Mouse (Mus musculus) stomach, postnatal 0 days (tissue): ENCODE data around the gene Aox3. TPM values are rescaled to one million over a fixed set of nuclear protein-coding genes. Genes with fewer than 3 reads are reported as not detected.

ENCODE experiments used
- ATAC-seq: fragments of 200-750 bp; cut with Nextera tagmentation; 2 replicates; pipeline ENCODE4 v1.8.0; 2017; ENCODE audit not compliant: low FRiP score, low TSS enrichment
- DNase-seq: peaks from one replicate; pipeline ENCODE4 v3.0.0-alpha.2; 2016; ENCODE audit warnings: low spot score
- H3K27ac ChIP-seq: fragments of 300-500 bp; sonication (generic); replicated peaks from 2 replicates; pipeline ENCODE4 v1.5.1; 2014; ENCODE audit warnings: mild to moderate bottlenecking, control low read depth
- H3K27me3 ChIP-seq: fragments of 300-500 bp; sonication (generic); 2 replicates; pipeline ENCODE4 v1.6.1; 2014; ENCODE audit warnings: low read length; ENCODE audit not compliant: control insufficient read depth, insufficient read depth
- H3K36me3 ChIP-seq: fragments of 300-500 bp; sonication (generic); 2 replicates; pipeline ENCODE4 v1.6.1; 2014; ENCODE audit warnings: low read length, mixed read lengths; ENCODE audit not compliant: control insufficient read depth, insufficient read depth
- H3K4me1 ChIP-seq: fragments of 300-500 bp; sonication (generic); replicated peaks from 2 replicates; pipeline ENCODE4 v1.6.1; 2014; ENCODE audit warnings: antibody characterized with exemption; ENCODE audit not compliant: control insufficient read depth, insufficient read depth
- H3K4me2 ChIP-seq: fragments of 300-500 bp; sonication (generic); replicated peaks from 2 replicates; pipeline ENCODE4 v1.6.1; 2014; ENCODE audit warnings: low read depth, mild to moderate bottlenecking, control low read depth, moderate library complexity
- H3K4me3 ChIP-seq: fragments of 300-500 bp; sonication (generic); 2 replicates; pipeline ENCODE4 v1.5.1; 2014; ENCODE audit warnings: low read depth, low read length, control low read depth
- H3K9ac ChIP-seq: fragments of 300-500 bp; sonication (generic); 2 replicates; pipeline ENCODE4 v1.6.1; 2014; ENCODE audit warnings: mild to moderate bottlenecking, low read length, control low read depth, mixed read lengths
- H3K9me3 ChIP-seq: fragments of 300-500 bp; sonication (generic); 2 replicates; pipeline ENCODE4 v1.6.1; 2016; ENCODE audit warnings: low read length; ENCODE audit not compliant: control insufficient read depth
- CTCF ChIP-seq: IDR thresholded peaks from 2 replicates; pipeline ENCODE4 v1.5.1; 2016; ENCODE audit warnings: antibody characterized with exemption, low read depth, mild to moderate bottlenecking, moderate library complexity
- EP300 ChIP-seq: optimal IDR thresholded peaks from 2 replicates; pipeline ENCODE3; 2016; ENCODE audit warnings: antibody characterized with exemption
- WGBS: fragments of 180-500 bp; shearing (Covaris S2); extraction: QIAGEN DNeasy Blood & Tissue Kit; methylation state at CpG from one replicate; pipeline ENCODE4 v1.1.7; 2014; 5-methylcytosine and 5-hydroxymethylcytosine counted together
- polyA plus RNA-seq: library from polyadenylated mRNA; unstranded; fragments of >200 nt; fragmentation: Nextera tagmentation; extraction: Ambion mirVana; gene quantifications from 2 replicates; pipeline ENCODE4 v1.2.1, GENCODE M21; 2015

Aox3 gene
- polyA plus RNA-seq, 1 experiment from 2014 or later: 0.62 TPM

GRCm38 (mm10) chr1:58107066-58107465, 5.9 kb upstream of the Aox3 start:
- DNase-seq: no peak

GRCm38 (mm10) chr1:58110241-58110640, 2.7 kb upstream of the Aox3 start:
- WGBS: 91% methylated on average over 5 of the region's 5 CpGs
- no peak overlapping the region for H3K27ac ChIP-seq
- H3K9ac ChIP-seq: no peak overlapping the region
- H3K4me2 ChIP-seq: no peak overlapping the region
- H3K27me3 ChIP-seq: no peaks in the 10 kb centered on the region
- no peak for DNase-seq
- no peaks in the 10 kb centered on the region for H3K4me1 ChIP-seq
- ATAC-seq: no peak
- no peak overlapping the region for H3K4me3 ChIP-seq
- no peaks in the 10 kb centered on the region for H3K36me3 ChIP-seq
- no peak for TF ChIP-seq EP300
- no peak for TF ChIP-seq CTCF
- H3K9me3 ChIP-seq: no peaks in the 10 kb centered on the region

More at GRCm38 (mm10) chr1:58107066-58107465, 5.9 kb upstream of the Aox3 start:
- H3K4me1 ChIP-seq: no peaks in the 10 kb centered on the region
- TF ChIP-seq CTCF: no peak
- TF ChIP-seq EP300: no peak
- no peak overlapping the region for H3K9ac ChIP-seq
- H3K27me3 ChIP-seq: no peaks in the 10 kb centered on the region
- no peak overlapping the region for H3K27ac ChIP-seq
- WGBS: 78% methylated on average over 2 of the region's 2 CpGs
- H3K36me3 ChIP-seq: no peaks in the 10 kb centered on the region
- H3K4me2 ChIP-seq: no peak overlapping the region
- no peaks in the 10 kb centered on the region for H3K9me3 ChIP-seq
- no peak for ATAC-seq
- no peak overlapping the region for H3K4me3 ChIP-seq

- 72% methylated on average over 4 of the region's 4 CpGs for WGBS
- ATAC-seq: no peak
- no peak for DNase-seq
- H3K27me3 ChIP-seq: no peaks in the 10 kb centered on the region
- no peaks in the 10 kb centered on the region for H3K4me1 ChIP-seq
- TF ChIP-seq EP300: no peak
- no peak for TF ChIP-seq CTCF
- no peaks in the 10 kb centered on the region for H3K9me3 ChIP-seq
- no peak overlapping the region for H3K4me3 ChIP-seq
- H3K36me3 ChIP-seq: no peaks in the 10 kb centered on the region
- H3K9ac ChIP-seq: no peak overlapping the region
- no peak overlapping the region for H3K4me2 ChIP-seq
- no peak overlapping the region for H3K27ac ChIP-seq
Measured at GRCm38 (mm10) chr1:58111315-58111714, 1.6 kb upstream of the Aox3 start.

GRCm38 (mm10) chr1:58113441-58113840, 511 bp downstream of the Aox3 start:
- H3K4me1 ChIP-seq: no peaks in the 10 kb centered on the region
- H3K36me3 ChIP-seq: no peaks in the 10 kb centered on the region
- H3K27me3 ChIP-seq: no peaks in the 10 kb centered on the region
- no peak for TF ChIP-seq EP300
- no peak for TF ChIP-seq CTCF
- no peak overlapping the region for H3K27ac ChIP-seq
- no peak overlapping the region for H3K4me2 ChIP-seq
- DNase-seq (no peak), ATAC-seq (no peak)
- no peaks in the 10 kb centered on the region for H3K9me3 ChIP-seq
- no peak overlapping the region for H3K4me3 ChIP-seq
- no peak overlapping the region for H3K9ac ChIP-seq

- no peak overlapping the region for H3K9ac ChIP-seq
- no peak overlapping the region for H3K4me2 ChIP-seq
- DNase-seq (no peak), ATAC-seq (no peak)
- no peak overlapping the region for H3K4me3 ChIP-seq
- TF ChIP-seq EP300 (no peak), CTCF (no peak)
- H3K36me3 ChIP-seq: no peaks in the 10 kb centered on the region
- WGBS: 43% methylated on average over 6 of the region's 6 CpGs
- H3K27me3 ChIP-seq: no peaks in the 10 kb centered on the region
- no peaks in the 10 kb centered on the region for H3K9me3 ChIP-seq
- H3K4me1 ChIP-seq: no peaks in the 10 kb centered on the region
- no peak overlapping the region for H3K27ac ChIP-seq
Measured at GRCm38 (mm10) chr1:58114021-58114560, 1.2 kb downstream of the Aox3 start.

GRCm38 (mm10) chr1:58114666-58115375, 1.9 kb downstream of the Aox3 start:
- ATAC-seq (no peak), DNase-seq (no peak)
- H3K27me3 ChIP-seq: no peaks in the 10 kb centered on the region
- no peaks in the 10 kb centered on the region for H3K4me1 ChIP-seq
- no peak for TF ChIP-seq EP300
- H3K27ac ChIP-seq: no peak overlapping the region
- no peaks in the 10 kb centered on the region for H3K9me3 ChIP-seq
- no peak overlapping the region for H3K4me3 ChIP-seq
- H3K9ac ChIP-seq: no peak overlapping the region
- no peak overlapping the region for H3K4me2 ChIP-seq
- H3K36me3 ChIP-seq: no peaks in the 10 kb centered on the region
- 57% methylated on average over 12 of the region's 12 CpGs for WGBS
